Mouse (Mus musculus) megakaryocyte, embryonic 14.5 days (primary cell): ENCODE measurements around the gene Zfp568.

ENCODE experiments used
- FLI1 ChIP-seq: IDR thresholded peaks from 2 replicates; pipeline ENCODE4 v1.6.1; 2012; ENCODE audit warnings: low read length, inconsistent platforms, mixed read lengths
- GATA1 ChIP-seq: IDR thresholded peaks from 3 replicates; pipeline ENCODE4 v1.6.1; 2012; ENCODE audit warnings: mixed read lengths, low read length, inconsistent platforms, borderline replicate concordance

DNA sequence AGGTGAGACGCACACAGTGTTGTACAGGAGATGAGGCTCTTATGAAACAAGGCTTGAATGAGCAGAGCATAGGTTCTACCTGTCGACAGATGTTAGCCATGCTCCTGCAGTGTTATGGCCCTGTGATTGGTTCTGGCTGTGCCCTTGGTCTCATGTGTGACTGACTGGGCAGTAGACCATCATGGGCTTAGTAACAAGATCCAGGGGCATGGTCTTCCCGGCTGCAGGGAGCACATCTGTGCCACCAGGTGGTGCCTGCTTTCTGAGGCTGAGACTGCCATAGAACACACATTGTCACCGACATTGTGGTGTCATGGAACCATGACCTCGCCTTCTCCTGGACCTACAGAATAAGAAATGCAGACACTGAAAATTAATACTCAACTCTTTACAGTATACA lies 41.6 kb downstream of the Zfp568 start:
- no peak for TF ChIP-seq GATA1
- TF ChIP-seq FLI1: no peak
